Mouse (Mus musculus): ENCODE data around the gene Cfap126.
A peak's percentile ranks its signal among the peaks of the same experiment; 100 is the strongest.
"Not testable (repeated sequence)": the region's sequence is repeated elsewhere in the genome, so short reads cannot be mapped to it uniquely, and the experiment has no call there.

The Cfap126 gene

DNA sequence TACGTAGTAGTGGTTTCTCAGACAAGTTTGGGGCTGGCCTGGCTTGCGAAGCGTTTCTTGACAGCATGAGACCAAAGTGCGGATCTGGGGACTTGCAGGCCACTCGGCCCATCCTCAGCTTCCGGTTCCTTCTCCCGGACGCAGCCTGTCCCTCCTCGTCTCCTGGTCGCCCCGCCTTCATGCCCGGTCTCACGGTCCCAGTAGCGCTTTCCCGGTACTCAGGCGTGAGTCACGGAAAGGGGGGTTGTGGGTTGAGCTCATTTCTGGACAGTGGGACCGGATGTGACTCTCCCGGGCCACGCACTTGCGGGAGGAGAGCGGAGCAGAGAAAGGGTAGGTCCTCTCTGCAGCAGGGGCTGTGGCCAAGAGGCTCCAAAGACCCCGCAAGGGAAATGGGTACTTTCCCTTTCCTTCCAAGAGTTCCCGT, at the start of gene Cfap126:
Gene Cfap126 (plus strand): TSS at position 46 of the 427 bp plus-strand sequence.
- peak; percentile 89 to 91 for DNase-seq

DNA sequence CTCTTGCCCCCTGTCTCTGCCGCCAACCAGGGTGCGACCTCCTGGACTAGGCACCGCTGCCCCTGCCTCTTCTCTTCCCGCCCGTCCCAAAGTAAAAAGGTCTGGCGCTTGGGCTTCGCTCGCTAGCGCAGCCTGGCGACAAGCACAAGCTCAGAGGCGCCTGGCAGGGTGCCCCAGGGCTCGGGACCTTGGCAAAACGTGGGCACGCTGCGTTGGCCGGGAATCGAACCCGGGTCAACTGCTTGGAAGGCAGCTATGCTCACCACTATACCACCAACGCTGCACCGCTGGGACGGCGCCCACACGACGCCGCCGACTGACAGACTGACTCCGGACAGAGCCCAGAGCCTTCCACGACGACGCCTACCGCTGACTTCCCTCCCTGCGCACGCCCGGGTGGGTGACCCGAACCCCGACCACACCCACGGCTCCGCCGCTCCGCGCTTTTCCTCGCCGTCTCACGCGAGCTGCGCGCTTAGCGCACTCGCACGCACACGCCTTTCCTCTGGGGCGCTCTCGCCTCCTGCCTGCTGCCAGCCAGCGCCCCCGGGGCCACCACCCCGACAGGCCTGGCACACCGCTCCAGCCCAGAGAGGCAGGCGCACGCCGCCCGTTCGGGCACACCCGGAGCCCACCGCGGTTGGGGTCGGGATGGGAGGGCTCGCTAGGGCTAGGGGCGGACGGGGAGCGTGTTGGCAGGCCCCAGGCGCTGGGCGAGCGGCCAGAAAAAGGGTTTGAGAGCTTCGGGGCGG, 49.1 kb upstream of the Cfap126 start, which contains the start of gene Fcgr3:
Gene Fcgr3 (minus strand): TSS at position 445 of the 752 bp plus-strand sequence.
- DNase-seq, result peak; percentile 47 to 78

DNA sequence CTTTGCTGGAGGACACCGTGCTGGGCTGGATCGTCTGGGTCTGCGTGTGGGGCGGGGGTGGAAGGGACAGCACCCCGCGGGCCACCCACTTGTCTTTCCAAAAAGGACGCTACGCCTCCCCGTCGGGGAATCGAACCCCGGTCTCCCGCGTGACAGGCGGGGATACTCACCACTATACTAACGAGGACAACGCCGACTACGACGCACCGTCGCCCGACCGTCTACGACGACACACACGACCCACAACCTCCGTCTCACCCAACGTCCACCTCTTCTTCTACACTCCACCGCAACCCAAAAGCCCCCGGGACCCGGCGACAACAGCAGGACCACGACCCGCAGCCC, 48.5 kb upstream of the Cfap126 start:
- DNase-seq, result peak in 1 of 2 experiments; percentile 35

DNA sequence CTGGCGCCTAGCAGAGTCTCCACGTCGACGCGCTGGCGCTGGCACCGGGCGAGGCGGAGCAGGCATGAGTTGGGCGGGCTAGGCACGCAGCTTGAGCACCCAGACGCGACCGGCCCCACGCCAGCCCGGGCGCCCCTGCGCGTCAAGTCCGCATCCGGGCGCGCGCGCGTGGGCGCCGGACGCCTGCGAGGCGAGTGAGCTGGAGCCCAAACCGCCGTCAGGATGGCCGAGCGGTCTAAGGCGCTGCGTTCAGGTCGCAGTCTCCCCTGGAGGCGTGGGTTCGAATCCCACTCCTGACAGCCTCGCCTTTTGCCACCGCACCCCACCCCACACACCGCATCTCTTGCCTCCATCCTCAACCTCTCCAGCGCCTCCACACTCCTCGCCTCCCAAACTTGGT, 48.0 kb upstream of the Cfap126 start:
- peak in 1 of 2 experiments; percentile 13 for DNase-seq

DNA sequence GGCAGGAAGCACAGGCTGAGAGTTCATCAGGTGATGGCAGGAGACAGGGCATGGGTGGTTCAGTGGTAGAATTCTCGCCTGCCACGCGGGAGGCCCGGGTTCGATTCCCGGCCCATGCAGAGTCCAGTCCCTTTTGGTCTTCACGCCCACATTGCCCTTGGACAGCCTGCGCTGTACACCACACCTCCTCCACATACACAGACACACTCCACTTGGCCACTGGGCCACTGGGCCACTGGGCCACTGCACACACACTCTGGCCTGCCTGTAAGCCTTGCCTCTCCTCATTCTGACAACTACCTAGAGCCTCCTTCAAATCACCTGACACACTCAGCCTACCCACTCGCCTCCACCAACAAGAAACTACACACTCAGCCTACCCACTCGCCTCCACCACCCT, 47.1 kb upstream of the Cfap126 start:
- not testable (repeated sequence) for DNase-seq

DNA sequence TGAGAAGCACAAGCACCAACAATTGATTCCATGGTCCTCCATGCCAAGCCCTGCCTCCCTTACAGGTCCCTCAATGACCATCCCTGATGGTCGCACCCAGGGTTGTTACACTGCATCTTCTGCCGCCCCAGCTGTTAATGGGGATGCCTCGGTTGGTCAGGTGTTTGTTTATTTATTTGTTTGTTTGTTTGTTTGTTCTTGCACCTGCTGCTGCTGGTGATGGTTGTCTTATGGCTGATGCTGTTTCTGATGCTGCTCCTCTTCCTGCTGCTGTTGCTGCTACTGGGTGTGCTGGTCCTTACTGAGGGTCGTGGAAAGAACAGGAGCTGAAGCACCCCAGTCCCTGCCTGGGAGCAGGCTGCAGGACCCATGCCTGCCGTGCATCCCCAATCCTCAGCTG, 45.8 kb upstream of the Cfap126 start:
- DNase-seq, result not testable (repeated sequence)

DNA sequence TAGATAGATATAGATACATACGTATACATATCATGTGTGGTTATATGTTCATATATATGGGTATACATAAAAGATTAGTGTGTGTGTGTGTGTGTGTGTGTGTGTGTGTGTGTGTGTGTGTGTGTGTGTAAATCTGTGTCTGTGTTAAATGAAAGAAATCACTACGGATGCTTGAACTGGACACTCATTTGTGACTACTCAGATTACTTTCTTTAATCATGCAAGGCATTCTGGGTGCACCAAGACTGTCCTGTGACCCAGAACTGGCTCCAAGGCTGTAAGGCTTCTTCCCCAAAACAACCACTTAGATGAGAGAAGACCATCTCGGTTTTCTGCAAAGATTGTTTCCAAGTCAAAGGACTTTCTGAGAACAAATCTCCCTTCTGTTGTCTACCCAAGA, 44.2 kb upstream of the Cfap126 start:
- not testable (repeated sequence) for DNase-seq

DNA sequence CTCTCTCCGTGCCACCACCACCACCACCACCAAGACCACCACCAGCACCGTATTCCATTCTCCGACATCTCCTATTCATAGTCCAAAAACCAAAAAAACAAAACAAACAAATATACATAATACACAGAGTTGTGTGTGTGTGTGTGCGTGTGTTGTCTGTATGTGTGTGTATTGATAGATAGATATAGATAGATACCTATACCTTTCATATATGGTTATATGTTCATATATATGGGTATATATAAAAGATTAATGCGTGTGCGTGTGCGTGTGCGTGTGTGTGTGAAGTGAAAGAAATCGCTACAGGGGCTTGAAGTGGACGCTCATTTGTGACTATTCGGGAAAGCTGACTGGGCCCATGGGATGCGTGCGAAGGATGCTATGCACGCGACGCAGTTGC, 42.8 kb upstream of the Cfap126 start:
- DNase-seq, result not testable (repeated sequence)

DNA sequence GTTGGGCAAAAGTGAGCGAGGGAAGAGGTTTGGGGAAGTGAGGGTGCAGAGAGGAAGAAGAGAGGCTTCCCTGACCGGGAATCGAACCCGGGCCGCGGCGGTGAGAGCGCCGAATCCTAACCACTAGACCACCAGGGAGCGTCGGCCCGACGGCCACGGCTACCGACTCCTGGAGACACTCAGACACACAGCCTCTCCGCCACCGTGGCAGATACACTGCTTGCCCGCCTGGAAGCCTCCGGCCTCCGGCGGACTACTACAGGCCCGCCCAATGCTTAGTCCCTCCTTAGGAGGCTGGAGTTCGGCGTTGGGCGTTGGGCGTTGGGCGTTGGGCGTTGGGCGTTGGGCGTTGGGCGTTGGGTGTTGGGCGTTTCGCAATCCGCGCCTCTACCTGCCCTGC, 42.0 kb upstream of the Cfap126 start:
- DNase-seq, result not testable (repeated sequence)

DNA sequence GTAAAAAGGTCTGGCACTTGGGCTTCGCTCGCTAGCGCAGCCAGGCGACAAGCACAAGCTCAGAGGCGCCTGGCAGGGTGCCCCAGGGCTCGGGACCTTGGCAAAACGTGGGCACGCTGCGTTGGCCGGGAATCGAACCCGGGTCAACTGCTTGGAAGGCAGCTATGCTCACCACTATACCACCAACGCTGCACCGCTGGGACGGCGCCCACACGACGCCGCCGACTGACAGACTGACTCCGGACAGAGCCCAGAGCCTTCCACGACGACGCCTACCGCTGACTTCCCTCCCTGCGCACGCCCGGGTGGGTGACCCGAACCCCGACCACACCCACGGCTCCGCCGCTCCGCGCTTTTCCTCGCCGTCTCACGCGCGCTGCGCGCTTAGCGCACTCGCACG, 41.5 kb upstream of the Cfap126 start:
- DNase-seq, result not testable (repeated sequence)

DNA sequence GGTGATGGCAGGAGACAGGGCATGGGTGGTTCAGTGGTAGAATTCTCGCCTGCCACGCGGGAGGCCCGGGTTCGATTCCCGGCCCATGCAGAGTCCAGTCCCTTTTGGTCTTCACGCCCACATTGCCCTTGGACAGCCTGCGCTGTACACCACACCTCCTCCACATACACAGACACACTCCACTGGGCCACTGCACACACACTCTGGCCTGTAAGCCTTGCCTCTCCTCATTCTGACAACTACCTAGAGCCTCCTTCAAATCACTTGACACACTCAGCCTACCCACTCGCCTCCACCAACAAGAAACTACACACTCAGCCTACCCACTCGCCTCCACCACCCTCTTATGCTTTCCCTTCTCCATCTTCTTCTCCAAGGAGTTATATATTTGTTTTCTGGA, 39.4 kb upstream of the Cfap126 start:
- DNase-seq, result not testable (repeated sequence)

DNA sequence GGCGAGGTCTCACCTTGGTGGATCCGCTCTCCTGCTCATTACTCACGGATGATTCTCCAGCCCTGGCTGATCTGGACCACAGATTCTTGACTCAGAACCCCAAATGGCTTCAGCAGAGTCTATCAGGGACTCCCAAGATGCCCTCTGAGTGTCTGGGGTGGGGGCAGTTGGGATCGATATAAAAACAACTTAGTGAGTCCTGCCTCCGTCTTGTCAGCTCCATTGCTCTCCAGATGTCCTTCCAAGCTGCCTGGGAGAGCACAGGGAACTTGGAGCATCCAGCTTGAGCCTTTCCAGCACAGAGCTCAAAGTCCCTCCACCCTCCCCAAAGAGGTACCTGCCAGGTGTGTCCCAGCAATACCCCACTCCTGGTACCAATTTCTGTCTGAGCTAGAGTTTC, 37.5 kb upstream of the Cfap126 start:
- DNase-seq, result not testable (repeated sequence)

DNA sequence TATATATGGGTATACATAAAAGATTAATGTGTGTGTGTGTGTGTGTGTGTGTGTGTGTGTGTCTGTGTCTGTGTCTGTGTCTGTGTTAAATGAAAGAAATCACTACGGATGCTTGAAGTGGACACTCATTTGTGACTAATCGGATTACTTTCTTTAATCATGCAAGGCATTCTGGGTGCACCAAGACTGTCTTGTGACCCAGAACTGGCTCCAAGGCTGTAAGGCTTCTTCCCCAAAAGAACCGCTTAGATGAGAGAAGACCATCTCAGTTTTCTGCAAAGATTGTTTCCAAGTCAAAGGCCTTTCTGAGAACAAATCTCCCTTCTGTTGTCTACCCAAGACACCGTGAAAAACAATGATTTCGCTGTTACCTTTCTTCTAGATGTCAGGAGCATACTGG, 36.5 kb upstream of the Cfap126 start:
- not testable (repeated sequence) for DNase-seq

DNA sequence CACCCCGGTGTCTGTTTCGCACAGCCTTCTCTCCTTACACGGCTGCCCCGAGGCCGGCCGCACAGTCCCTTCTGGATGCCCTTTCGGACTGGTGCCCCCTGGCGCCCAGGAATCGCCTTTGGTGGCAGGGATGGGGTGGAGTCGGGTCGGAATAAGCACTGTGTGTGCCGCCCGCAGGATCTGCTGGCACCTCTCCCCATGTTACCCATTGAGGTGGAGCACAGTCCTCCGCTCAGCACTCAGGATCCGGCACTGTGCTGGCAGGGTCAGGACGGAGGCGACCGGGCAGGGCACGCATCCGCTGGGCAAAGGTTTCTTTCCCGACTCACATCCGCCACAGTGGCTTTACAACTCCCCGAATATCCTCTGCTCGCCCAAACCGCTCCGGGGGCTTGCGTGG, 35.8 kb upstream of the Cfap126 start:
- DNase-seq, result peak in 1 of 2 experiments; percentile 57

DNA sequence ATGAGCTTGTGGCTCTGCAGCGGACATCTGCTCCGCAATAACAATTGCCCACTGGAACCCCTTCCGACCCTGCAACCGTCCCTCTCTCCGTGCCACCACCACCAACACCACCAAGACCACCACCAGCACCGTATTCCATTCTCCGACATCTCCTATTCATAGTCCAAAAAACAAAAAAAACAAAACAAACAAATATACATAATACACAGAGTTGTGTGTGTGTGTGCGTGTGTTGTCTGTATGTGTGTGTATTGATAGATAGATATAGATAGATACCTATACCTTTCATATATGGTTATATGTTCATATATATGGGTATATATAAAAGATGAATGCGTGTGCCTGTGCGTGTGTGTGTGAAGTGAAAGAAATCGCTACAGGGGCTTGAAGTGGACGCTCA, 35.3 kb upstream of the Cfap126 start:
- not testable (repeated sequence) for DNase-seq

DNA sequence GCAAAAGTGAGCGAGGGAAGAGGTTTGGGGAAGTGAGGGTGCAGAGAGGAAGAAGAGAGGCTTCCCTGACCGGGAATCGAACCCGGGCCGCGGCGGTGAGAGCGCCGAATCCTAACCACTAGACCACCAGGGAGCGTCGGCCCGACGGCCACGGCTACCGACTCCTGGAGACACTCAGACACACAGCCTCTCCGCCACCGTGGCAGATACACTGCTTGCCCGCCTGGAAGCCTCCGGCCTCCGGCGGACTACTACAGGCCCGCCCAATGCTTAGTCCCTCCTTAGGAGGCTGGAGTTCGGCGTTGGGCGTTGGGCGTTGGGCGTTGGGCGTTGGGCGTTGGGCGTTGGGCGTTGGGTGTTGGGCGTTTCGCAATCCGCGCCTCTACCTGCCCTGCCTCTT, 34.4 kb upstream of the Cfap126 start:
- DNase-seq, result not testable (repeated sequence)

DNA sequence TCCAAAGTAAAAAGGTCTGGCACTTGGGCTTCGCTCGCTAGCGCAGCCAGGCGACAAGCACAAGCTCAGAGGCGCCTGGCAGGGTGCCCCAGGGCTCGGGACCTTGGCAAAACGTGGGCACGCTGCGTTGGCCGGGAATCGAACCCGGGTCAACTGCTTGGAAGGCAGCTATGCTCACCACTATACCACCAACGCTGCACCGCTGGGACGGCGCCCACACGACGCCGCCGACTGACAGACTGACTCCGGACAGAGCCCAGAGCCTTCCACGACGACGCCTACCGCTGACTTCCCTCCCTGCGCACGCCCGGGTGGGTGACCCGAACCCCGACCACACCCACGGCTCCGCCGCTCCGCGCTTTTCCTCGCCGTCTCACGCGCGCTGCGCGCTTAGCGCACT, 33.9 kb upstream of the Cfap126 start:
- not testable (repeated sequence) for DNase-seq

DNA sequence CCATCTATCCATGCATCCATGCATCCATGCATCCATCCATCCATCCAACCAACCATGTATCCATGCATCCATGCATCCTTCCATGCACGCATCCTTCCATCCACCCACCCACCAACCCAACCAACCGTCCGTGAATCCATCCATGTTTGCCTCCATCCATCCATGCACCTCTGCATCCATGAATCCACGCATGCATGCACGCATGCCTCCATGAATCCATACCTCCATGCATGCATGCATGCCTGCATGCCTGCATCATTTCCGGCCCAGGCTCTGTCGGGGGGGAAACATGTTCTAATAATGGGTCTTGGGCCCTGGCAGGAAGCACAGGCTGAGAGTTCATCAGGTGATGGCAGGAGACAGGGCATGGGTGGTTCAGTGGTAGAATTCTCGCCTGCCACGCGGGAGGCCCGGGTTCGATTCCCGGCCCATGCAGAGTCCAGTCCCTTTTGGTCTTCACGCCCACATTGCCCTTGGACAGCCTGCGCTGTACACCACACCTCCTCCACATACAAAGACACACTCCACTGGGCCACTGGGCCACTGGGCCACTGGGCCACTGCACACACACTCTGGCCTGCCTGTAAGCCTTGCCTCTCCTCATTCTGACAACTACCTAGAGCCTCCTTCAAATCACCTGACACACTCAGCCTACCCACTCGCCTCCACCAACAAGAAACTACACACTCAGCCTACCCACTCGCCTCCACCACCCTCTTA, 32.0 kb upstream of the Cfap126 start:
- not testable (repeated sequence) for DNase-seq

DNA sequence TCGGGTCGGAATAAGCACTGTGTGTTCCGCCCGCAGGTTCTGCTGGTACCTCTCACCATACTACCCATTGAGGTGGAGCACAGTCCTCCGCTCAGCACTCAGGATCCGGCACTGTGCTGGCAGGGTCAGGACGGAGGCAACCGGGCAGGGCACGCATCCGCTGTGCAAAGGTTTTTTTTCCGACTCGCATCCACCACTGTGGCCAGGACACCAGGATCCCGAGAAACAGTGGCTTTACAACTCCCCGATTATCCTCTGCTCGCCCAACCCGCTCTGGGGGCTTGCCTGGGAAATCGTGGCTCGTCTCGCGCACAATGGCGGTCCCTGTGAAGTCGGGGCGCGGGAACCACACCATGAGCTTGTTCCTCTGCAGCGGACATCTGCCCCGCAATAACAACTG, 28.0 kb upstream of the Cfap126 start:
- no peak for DNase-seq

DNA sequence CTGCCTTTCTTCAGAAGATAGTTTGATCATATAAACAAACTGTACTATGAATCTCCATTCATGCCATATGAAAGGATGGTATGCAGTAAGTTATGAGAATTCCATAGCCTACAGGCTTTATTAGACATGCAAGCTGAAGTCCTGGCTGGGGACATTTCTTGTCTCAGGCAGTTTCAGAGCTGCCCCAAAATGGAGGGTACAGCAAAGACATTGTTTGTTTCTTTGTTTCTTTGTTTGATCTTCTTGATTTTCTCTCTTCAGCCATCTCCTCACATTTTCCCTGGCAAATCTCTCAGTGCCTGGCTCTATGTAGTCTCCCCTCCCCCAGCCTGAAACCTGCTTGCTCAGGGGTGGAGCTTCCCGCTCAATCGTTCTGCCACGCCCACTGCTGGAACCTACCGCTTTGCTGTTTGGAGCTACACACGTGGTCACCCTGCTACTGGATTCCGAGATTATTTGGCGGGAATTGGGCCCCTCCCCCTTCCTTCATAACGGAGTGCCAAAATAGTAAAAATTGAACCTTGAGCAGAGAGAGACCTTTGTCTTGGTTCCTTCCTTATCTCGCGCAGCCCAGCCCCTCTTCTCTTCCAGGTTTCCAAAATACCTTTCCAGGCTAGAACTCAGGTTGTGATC, 25.4 kb upstream of the Cfap126 start:
- not testable (repeated sequence) for DNase-seq

DNA sequence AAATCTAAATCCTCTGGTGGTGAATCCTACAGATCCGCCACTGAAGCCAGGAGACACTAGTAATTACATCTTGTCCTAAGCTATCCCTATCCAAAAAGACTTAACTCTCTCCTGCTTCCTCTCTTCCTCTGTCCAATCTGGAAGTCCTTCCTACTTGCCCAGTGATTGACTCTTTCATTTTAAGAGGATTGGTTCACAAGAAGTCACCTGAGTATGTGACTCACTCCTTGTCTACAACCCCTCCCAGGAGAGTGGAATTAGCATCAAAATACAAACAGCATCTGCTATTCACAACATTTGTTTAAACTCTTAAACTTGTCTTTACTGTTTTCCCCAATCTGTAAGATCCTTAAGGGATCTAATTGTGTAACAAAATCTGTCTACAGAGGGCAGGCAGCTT, 23.8 kb upstream of the Cfap126 start:
- DNase-seq, result no peak

DNA sequence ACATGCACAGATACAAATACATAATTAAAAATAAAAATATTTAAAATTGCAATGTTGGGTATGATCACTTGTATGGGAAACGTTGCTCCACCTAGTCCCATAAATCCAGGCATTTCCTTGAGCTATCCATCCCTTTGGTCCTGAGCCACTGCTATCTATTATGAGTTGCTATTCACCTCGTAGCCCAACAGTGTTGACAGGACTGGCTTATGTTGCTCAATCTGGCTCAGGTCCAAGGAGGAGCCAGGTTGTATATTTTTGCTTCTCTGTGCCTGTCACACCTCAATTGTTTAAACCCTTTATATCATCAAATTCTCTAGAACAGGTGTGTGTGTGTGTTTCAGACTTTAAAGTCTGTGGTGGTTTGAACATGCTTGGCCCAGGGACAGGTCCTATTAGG, 23.0 kb upstream of the Cfap126 start:
- DNase-seq, result no peak

DNA sequence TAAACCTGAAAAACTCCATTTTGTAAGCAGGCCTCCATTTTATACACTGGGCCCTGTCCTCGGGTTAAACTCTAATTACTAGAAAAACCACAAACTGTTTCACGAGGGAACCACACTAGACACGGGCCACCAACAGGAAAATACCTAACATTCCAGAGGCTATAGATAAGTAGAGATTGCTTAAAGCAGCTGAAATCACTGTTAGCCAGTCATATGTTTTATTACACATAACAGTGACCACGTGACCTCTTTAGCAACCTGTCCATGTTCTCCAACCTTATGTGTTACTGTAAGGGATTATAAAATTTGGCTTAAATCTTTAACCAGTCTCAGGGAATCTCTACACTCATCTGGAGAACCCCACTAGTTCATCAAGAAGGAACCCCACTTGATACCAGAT, 19.3 kb upstream of the Cfap126 start:
- DNase-seq, result no peak

All from kidney, adult 8-10 months (tissue).